Mouse (Mus musculus) regulatory T cell (primary cell): ENCODE data around the gene Smim6.

Experiments
- in situ Hi-C: fragments of 300-600 bp; cut with MboI, MseI; formaldehyde crosslinking; loops from one replicate; pipeline ENCODE4 v1.15.1; 2025; ENCODE audit warnings: high pct_unique_total_duplicates

The Smim6 gene

DNA sequence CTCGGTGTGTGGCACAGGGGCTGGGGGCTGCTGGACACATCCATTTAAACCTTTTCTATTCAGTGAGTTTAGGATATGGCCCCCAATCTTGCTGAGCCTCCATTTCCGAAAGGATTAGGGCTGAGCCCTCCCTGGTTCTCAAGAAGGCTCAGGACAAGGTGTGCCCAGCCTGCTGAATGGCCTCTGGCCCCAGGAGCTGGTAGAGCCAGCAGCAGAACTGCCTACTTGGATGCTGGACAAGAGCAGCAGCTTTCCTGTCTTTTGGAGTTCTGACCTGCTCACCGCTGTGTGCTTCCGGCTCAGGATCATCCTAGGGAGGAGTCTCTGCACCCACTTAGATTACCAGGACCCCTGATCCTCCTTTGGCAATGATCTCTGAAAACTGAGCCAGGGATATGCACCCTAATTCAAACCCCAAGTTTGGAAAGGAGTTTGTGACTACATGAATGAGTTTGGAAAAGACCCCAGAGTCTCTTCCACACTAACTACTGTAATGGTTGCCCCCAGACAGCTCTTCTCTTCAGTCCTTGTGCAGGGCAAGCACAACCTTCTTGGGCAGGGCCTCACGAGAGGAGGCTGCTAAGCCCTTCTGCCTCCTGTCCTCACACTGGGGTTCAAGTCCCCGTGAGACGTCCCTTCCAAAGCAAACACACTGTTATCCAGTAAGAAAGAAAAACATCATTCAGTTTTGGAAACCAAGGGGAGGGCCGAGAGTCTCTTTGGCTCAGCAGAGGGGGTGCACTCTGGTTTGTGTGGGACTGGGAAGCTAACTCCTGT is 11.1 kb upstream of the Smim6 start:
- in situ Hi-C loops, result no loop called here

DNA sequence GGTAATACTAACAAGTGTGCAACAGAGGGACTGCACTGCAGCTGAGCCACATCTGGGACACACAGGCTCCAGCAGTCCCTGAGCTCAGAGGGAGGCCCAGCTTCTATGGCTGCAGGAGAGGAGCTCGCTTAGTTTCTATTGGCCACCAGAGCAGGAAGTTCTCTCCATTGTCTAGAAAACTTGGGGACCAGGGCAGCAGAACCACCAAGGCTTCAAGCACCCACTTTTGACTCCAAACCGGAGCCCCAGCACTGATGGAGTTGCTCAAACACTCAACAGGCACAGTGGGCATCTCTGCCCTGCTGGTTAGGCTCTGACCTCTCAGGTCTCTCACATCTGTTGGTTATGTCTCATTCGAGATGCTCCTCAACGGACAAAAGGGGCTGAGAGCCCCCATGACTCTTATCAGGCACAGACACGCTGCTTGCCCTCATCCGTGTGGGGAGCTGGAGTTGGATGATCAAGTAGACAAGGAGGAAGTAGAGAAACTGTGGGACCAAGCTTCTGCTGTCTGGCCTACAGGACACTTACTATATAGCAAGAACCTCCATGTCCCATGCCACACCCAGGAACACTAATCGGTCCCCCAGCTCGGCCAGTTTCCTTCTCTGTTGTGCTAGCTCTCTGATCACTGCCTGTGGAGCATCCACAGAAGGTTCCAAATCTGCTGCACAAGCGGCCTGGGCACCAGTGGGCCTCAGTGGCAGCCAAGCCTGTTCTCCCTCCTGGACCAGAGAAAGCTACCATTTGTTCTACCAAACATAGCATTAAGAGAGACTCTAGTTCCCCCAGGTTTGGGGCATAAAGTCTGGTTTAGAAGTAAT is 10.3 kb upstream of the Smim6 start:
- in situ Hi-C loops, result no loop called here

DNA sequence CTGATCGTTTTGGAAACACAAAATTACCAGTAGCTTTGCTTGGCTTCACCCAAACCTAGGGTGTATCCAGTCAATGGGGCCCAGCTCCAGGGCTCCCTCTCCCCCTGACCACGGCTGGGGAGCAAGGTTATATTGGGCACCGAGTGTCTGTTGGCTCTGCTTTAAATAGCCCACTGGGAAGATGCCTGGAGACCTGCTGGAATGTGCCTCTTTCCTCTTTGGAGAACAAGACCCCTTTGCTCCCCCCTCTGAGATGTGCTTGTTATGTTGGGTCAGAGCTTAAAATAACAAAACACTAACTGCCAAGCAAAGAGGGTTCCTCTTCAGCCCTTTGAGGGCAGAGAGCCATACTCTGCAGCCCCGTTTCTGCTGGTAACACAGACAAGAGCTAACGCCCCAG is 9.6 kb upstream of the Smim6 start:
- in situ Hi-C loops, result no loop called here

DNA sequence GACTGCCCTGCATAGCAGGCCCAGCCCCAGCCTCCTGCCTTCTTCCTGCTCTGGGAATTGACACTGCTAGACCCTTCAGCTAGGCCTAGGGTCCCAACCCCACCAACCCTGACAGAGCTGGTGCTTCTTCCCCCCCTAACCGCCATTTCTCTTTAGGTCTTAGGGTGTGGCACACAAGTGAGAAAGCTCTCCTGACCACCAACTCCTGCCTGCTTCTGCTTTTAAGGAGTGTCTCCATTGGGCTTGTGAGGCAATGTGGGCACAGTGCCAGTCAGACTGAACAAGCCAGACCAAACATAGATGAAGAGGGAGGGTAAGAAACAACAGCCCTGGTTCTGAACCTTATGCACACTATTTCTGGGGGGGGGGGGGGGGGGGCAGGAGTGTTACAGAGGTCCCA is 9.0 kb upstream of the Smim6 start:
- in situ Hi-C loops, result no loop called here

DNA sequence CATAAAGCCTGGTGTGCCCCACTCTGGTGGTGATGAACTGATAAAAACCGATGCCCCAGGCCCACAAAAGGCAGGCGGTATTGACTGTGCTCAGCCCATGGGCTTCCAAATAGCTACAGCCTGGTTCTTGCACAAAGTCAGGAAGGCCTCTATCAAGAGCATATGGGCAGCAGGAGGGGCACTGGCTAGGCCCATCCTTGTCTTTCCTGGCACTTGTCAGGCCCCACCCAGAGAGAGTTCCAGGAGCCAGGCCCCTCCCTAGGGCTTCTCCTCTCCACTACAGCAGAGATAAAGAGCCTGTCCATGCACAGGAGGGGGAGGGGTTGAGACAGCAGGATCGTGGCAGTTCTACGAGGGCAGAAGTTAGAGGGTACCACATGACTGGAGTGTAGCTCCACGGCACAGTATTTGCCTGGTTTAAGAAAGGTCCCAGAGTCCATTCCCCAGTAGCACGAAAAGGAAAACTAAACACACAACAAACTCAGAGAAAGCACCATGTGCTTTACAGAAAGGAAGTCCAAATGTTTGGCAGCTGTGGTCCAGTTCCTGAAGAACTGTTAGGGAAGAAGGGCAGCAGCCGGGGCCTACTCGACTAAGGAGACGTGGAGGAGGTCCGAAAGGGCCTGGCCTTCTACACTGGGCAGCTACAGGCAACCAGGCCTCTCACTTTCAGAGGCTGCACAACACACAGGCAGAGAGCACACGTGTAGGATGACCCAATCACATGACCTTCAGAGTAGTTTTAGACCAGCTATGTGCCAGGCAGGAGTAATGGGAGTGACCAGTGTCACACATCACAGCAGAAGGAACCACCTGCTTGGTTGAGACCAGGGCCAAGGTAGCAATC is 8.2 kb upstream of the Smim6 start:
- in situ Hi-C loops, result no loop called here

DNA sequence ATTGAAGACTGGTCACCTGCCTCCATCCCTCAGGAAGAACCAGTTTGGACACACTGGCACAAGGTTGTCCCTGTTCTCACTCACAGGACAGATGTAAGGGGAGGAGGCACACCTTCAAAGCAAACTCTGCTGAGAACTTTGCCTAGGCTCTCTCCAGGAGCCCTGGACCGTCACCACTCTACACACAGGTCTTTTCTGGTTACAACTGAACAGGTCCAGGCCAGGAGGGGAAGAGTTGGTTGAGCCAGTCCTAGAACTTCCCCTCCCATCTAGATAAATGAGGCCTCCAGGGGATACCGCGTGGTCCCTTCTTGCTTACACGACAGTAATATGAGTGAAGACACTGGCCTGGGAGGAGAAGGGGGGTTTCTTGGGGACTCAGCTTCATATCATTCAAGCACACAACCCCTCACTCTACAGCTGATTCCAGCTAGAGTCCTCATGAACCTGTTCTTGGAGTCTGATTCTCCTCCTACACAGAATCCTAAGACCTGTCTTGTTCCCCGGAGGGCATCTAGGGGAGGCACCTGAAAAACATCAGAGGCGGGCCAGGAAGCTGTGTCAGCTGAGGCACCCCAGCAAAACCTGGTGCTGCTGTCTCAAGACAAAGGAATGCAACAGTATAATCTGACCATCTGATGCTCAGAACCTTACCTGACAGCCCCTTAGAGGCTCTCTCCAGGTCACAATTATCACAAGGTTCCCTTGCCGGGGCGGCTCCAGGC is 7.4 kb upstream of the Smim6 start:
- in situ Hi-C loops, result no loop called here

DNA sequence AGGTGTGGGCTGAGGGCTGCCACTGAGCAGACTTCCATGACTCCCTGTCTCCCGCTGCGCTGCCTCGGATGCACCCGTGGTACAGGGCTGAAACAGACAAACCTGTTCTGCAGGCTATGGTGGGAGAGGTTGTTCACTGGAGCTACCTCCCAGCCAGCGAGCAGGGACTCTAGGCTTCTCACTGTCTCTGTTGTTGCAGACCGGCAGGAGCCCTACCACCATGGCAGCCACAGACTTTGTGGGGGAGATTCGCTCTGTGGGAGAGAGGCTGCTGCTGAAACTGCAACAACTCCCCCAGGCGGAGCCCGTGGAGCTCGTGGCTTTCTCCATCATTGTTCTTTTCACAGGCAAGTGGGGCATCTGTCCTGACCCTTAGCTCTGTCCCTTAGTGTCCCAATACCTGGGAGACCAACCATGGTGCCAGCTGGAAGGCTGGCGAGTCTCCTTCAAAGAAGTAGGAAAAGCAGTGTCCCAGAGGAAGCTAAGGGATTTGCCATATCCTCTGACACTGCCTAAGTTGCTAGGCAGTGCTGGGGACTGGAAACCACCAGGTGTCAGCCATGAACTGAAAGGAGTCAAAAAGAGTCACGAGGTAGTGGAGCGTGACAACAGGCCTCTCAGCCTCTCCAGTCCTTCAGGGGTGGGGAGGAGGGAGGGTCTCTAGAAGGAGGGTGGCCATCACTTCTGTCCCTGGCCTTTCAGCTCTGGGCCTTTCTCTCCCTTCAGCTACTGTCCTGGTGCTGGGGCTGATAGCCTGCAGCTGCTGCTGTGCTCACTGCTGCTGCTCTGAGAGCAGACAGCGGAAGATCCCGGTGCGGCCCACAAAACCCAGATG is 6.6 kb upstream of the Smim6 start:
- in situ Hi-C loops, result no loop called here

DNA sequence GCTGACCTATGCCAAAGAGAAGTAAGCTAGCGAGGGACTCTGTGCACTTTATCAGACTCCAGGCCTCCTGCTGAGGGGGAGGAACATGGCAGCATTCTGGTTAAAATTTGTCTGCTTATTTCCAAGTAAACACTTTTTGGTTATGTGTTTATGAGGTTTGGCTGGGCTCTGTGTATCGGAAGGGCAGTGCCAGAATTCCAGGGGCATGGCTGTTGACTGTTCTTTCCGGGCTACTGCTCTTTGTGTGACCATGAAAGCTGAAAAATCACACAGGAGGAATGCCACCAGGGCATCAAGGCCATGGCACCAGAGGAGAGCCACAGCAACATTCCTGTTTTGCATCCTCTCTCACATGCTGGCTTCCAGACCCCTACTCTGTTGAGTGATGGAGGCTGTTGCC is 5.7 kb upstream of the Smim6 start:
- in situ Hi-C loops, result no loop called here

DNA sequence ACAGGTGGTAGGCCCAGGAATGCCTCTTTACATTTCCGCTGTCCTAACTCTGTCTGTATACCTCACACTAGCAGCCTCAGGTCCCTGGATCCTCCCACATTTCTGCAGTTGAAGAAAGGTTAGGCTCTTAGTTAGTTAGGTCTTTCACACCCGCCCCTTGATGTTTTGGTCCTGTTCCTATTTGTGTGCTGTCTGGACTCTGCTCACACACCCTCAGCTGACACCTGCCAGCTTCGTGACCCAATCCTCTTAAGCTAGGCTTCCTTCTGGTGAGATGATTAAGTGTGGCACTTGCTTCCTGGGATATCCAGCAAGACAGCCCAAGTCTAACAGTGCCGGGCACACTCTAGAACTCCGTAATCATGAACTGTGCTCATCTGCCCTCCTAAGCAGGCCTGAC is 5.3 kb upstream of the Smim6 start:
- in situ Hi-C loops, result no loop called here

DNA sequence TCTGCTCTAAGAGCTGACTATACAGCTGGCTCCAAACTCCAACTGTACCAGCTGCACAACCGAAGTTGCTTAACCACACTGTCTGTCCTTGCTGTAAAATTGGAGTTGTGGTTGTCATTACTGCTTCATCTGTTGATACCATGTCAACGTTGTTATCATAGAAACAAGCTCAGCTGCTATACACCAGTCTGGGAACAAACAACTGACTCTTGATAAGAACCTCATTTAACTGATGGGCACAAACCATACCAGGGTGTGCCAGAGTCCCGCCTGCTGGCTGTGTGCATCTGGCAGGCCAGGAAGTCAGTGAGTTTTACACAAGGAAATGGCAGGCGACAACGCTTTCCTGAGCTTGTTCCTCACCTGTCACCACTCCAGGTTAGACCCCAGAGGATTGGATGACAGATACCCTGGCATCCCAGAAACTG is 669 bp upstream of the Smim6 start:
- in situ Hi-C loops, result no loop called here

DNA sequence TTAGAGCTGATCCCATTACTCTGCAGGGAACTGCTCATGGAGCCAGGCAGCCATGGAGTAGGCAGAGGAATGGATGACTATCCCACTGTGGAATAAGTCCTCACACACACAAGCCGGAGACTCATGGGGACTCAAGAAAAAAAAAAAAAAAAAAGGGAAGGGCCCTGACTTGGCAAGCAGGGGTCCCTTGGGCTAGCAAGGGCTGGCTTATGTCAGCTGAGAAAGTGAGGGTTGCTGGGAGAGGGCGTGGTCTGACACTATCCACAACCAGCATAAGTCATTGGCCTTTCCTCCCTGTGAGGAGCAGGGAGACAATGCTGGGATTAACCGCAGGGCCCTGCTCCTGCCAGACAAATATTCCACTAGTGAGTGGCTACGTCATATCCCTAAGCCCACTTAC is 4.8 kb downstream of the Smim6 start:
- in situ Hi-C loops, result no loop called here

DNA sequence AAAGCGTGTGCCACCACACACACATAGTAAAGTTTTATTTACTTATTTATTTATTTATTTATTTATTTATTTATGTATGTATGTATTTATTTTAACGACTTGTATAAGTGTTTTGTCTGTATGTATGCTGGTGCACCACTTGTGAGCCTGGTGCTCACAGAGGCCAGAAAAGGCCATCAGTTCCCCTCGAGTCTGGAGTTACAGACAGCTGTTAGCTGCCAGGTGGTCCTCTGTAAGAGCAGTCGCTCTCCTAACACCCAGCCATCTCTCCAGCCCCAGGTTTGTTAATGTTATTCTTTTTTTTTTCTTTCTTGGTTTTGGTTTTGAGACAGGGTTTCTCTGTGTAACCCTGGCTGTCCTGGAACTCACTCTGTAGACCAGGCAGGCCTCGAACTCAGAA is 6.8 kb downstream of the Smim6 start:
- in situ Hi-C loops, result no loop called here

DNA sequence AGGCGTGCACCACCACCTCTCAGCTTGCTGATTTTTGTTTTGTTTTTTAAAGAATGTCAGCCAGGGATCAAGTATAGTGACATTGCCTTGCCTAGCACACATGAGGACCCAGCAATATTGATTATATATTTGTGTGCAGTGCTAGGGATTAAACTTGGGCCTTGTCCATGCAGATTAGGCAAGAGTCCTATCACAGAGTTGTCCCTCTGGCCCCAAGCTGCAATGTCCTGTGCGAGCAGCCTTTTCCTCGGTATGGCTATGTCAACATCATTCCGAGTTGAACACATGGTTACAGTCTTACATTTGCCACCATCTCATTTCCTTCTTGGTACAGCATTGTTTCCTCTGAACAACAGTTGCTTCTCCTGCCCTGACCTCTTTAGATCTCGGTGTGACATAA is 7.3 kb downstream of the Smim6 start:
- in situ Hi-C loops, result no loop called here

DNA sequence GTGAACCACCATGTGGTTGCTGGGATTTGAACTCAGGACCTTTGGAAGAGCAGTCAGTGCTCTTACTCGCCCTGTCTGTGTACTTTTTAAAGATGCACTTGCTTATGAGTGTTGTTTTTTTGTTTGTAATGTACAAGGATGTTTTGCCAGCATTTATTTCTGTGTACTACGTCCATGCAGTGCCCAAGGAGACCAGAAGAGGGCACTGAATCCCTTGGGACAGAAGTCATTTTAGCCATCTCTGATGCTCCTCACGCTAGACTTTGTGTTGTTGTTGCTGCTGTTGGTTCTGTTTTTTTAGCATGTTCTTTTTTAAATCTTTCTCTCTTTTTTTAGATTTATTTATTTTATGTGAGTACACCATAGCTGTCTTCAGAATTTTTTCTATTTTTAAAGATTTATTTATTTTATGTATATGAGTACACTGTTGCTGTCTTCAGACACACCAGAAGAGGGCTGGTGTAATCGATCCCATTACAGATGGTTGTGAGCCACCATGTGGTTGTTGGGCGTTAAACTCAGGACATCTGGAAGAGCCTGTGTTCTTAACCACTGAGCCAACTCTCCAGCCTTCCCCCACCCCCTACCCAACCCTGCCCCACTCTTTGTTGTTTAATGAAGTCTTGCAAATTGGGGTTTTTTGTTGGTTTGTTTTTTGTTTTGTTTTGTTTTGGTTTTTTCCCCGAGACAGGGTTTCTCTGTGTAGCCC is 8.4 kb downstream of the Smim6 start:
- in situ Hi-C loops, result no loop called here

DNA sequence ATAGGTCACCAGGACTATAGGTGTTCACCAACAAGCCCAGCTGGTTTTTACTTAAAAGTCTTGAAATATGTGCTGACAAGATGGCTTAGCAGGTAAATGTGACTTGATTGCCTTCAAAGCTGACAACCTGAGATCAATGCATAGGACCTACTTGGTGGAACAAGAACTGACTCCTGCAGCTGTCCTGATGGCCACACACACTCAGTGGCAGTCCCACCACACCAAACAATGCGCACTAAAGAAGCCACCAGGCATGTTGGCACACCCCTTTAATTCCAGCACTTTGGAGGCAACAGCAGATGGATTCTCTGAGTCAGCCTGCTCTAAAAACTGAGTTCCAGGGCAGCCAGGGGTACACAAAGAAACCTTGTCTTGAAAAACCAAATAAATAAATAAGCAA is 10.2 kb downstream of the Smim6 start:
- in situ Hi-C loops, result no loop called here

DNA sequence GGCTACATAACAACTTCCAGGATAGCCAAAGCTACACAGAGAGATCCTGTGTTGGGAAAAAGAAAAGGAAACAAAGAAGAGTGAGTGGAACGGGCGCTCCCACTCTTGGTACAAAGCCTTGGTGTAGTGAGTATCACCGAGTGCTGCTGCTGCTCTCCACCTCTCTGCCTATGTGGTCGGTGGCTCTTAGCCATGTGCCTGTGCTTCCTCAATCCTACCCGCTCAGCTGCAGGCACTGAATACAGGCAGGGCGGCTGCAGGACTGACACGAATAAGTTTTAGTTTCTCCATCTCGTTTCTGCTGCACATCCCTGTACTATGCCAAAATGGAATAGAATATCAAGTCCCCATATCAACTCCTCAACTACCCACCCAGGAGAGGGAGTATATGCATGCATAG is 17.2 kb downstream of the Smim6 start:
- in situ Hi-C loops, result no loop called here

DNA sequence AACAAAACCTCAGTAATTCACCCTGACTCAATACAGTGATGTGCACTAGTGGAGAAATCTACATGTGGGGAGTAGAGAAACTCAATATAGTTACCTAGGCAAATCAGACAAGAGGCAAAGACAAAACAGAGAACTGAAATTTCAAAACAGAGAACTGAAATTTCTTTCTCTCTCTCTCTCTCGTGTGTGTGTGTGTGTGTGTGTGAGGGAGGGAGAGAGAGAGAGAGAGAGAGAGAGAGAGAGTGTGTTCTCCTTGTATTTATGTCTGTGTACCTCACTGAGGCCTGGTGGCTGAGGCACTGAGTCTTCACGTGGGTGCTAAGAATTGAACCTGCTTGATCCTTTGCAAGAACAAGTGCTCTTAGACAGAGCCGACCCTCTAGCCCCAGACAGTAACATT is 18.0 kb downstream of the Smim6 start:
- in situ Hi-C loops, result no loop called here

DNA sequence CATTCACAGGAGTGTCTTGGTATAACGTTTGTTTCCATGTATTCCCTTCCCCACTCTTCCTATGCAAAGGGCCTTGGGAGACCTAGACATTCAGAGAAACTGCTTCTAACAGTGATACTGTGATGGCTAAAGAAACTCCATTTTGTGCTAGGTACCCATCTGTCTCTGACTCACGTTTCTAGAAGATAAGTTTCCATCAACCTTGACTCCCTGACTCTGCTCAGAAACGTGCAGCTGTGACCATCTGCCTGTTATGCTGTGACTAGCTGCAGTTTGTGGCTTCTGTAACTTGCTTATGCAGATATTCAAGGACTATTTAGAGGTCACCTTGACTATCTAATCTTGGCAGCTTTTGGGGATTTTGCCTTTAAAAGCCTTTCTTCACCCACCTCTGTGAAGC is 19.4 kb downstream of the Smim6 start:
- in situ Hi-C loops, result no loop called here

DNA sequence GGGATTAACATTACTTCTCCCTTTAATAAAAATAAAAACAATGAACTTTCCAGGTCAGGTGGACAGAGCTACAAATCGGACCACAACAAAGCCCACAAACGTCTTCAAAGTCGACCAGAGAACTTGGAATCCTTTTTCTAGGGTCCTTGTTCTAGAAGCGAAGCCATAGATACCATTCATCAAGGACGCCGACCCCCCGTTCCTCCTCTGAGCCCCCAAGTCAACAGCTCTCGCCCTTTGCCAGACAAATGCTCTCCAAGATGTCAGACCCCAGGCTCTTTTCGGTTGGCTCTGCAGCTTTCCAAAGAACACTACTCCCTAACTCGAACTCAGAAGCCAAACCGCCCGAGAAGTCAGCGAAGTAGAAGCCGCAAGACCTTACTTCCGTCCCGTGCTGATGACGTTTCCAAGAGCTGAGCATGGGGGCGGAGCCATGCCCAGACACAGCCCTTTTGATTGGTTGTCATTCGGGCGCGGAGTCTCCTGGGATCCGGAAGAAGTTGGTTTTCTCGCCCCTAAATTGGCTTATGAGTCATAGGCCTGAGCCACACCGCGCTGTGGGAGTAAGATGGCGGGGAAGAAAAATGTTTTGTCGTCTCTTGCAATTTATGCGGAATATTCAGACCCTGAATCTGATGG is 21.4 kb downstream of the Smim6 start, which contains the start of the genes Sap30bp and Recql5:
Gene Sap30bp, plus strand, starts transcription at position 175 of the 639 bp plus-strand sequence.
Gene Recql5, minus strand, starts transcription at position 370 of the 639 bp plus-strand sequence.
- in situ Hi-C loops, result no loop called here
